13 mouse cellular contexts compared by ENCODE assay signal in the genomic region with DNA sequence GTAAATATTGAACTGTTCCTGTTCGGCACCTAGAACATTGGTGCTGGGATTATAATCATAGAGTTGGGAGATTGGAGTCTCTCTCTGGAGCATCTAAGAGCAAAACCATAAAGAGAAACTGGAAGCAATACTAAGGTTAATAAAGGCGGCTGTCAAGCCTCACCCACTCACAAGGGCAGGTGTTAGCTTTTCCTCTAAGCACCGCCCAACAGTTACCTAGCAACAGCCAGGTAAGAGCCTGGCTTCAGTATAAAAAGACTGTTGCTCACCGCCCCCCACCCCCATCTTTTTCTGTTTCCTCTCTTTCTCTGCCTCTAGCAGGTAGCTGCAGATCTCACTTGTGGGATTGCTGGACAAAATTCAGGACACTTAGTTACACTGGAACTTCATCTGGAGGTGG.
"Had no signal": no experiment of that assay in that cellular context is flagged by ENCODE, and none has a peak within 500 bp of the region (broad histone marks: within the 10 kb centered on the region; RNA-seq: fewer than 3 reads in every experiment).

No protein-coding gene starts in this region.

- DNase-seq: kidney, adult 18-20 months; kidney, postnatal 36 days; thymus, adult 18-20 months; thymus, postnatal 14 days had no signal

- H3K9me3 ChIP-seq: limb, embryonic 10.5 days; liver, embryonic 15.5 days; megakaryocyte, embryonic 14.5 days; midbrain, embryonic 15.5 days; neural tube, embryonic 12.5 days had no signal

- H3K4me2 ChIP-seq: liver, embryonic 11.5 days; liver, embryonic 15.5 days; midbrain, embryonic 11.5 days; midbrain, embryonic 15.5 days; neural tube, embryonic 12.5 days had no signal

- ATAC-seq: midbrain, embryonic 15.5 days had no signal

- H3K4me3 ChIP-seq: layer of hippocampus, adult 2 months; limb, embryonic 10.5 days; liver, embryonic 15.5 days; megakaryocyte, embryonic 14.5 days; midbrain, embryonic 15.5 days; neural tube, embryonic 12.5 days had no signal

- H3K9ac ChIP-seq: liver, embryonic 15.5 days; midbrain, embryonic 15.5 days; neural tube, embryonic 12.5 days had no signal

- H3K36me3 ChIP-seq: limb, embryonic 10.5 days; liver, embryonic 15.5 days; midbrain, embryonic 15.5 days; neural tube, embryonic 12.5 days had no signal

- H3K27ac ChIP-seq: layer of hippocampus, adult 2 months; limb, embryonic 10.5 days; liver, embryonic 15.5 days; macrophage; midbrain, embryonic 15.5 days; neural tube, embryonic 12.5 days had no signal
